Mouse (Mus musculus) regulatory T cell (primary cell): Measurements from ENCODE around the gene Rbfox2.

Experiments used
- in situ Hi-C: fragments of 300-600 bp; cut with MboI, MseI; formaldehyde crosslinking; loops from one replicate; pipeline ENCODE4 v1.15.1; 2025; ENCODE audit warnings: high pct_unique_total_duplicates

Gene Rbfox2

DNA sequence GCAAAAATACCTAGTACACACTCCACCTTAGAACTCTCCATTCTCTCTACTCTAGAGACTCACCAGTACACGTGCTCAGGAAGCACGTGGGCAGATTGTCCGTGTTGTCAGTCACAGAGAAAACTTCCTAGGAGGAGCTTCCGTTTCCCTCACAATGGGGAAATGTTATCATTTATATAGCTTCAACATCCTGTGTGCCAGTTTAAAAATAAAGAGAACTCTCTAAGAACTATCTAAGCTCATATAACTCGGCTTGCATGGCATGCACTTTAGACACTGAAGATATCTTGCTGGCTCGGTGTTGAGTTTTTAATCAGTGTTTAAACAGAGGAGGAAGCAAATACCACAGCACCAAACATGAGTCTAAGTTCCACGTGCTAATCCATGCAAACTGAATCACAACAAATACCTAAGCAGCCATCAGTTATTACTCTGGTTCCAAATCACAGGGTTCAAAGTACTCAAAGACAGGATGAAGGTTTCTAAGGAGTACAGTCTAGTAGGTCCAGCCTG lies 70.7 kb downstream of the Rbfox2 start:
- in situ Hi-C loops = no loop called here

GRCm38 (mm10) chr15:77235551-77235950 lies 71.3 kb downstream of the Rbfox2 start:
- in situ Hi-C loops = no loop called here

- in situ Hi-C loops = no loop called here
Measured at GRCm38 (mm10) chr15:77234296-77234695, 72.5 kb downstream of the Rbfox2 start.

DNA sequence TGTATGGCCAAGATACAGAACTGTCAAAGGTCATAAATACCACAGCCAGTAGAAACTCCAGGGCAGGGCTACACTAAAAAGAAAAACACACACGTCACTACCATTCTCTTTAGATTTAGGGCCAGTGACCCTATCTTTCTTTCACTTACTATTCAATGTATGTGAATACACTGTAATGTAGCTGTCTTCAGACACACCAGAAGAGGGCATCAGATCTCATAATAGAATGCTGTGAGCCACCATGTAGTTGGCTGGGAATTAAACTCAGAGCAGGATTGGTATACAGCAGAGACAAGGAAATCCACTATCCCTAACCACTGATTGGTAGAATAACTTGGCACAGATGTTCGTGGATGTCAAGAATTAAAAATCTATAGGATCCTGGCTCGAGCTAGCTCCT lies 76.7 kb downstream of the Rbfox2 start:
- in situ Hi-C loops = no loop called here

GRCm38 (mm10) chr15:77226831-77227354 lies 79.9 kb downstream of the Rbfox2 start:
- in situ Hi-C loops = loop anchor here (10.0 kb wide), 1 partner anchor 782 kb away; no protein-coding TSS in a partner anchor

- in situ Hi-C loops = loop anchor here (10.0 kb wide), 1 partner anchor 781 kb away; no protein-coding TSS in a partner anchor
Measured at GRCm38 (mm10) chr15:77225858-77226257, 80.9 kb downstream of the Rbfox2 start.

DNA sequence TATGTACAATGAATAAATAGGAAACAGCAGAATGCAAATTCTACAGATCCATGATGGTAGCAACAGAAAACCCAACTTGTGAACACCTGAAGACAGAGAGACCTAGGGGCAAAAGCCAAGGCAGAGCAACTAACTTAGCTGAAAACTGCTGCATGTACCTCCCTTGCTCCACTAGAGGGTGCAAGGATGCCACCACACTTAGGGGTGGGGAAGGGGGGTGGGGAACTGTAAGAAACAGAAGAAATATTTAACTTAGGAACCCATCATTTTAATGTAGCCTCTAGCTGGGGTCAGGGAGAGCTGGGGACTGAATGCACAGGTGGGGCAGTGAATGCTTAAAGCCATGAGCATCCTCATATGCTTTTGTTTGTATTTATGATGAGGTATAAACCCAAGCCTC lies 81.5 kb downstream of the Rbfox2 start:
- in situ Hi-C loops = loop anchor here (10.0 kb wide), 1 partner anchor 780 kb away; no protein-coding TSS in a partner anchor

- in situ Hi-C loops = loop anchor here (10.0 kb wide), 1 partner anchor 776 kb away; no protein-coding TSS in a partner anchor
Measured at GRCm38 (mm10) chr15:77220833-77221232, 86.0 kb downstream of the Rbfox2 start.

- in situ Hi-C loops = loop anchor here (10.0 kb wide), 1 partner anchor 775 kb away; no protein-coding TSS in a partner anchor
Measured at GRCm38 (mm10) chr15:77220137-77220536, 86.7 kb downstream of the Rbfox2 start.

DNA sequence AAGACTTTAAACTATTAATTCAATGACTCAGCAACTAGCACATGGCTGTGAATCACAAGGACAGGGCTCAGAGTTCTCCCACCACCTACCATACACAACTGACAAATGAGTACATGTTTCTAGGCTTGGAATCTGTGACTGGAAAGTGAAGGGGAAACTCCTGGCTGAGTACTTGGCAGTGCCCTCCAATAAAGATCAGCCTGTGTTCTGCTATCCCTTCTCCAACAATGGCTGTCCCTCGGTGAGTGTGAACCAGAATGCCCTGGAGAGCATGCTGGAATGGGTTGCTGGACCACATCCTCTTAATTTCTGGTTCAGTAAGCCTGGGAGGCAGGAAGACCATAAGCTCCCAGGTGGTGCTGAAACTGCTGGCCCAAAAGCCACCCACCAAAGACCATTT lies 87.2 kb downstream of the Rbfox2 start:
- in situ Hi-C loops = no loop called here

DNA sequence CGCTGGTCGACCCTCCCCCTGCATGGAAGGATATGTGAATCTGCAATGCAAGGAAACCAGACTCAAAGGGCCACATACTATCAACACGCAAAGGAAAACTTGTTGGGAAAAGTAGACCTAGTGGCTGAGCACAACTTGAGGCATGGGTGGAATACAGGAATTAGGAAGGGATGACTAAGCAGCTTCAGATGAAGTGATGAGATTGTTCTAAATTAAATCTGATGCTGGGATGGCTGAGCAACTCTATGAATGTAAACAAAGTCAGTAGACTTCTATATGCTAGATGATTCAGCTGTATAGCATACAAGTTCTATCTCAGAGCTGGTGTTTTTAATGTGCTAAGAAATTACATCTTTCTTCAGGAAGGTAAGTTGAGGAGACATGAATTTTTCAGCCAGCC lies 88.8 kb downstream of the Rbfox2 start:
- in situ Hi-C loops = no loop called here

DNA sequence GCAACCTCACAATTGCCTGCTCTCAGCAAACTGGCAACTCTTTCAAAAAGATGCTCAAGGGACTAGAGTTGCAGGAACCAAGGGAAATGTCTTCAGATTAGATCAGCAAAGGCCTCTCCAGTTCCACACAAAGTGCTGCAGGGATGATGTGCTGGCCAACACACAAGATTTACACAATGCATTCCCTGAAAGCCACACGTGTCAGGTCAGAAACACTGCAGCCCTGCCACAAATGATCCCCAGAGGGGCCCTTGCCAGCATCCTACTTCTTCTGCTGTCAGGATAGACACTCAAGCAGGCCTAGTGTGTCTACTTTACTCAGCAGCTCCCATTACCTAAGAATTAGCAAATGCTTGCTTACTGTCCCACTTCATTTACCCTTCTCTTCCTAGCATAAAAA lies 89.3 kb downstream of the Rbfox2 start:
- in situ Hi-C loops = no loop called here

- in situ Hi-C loops = no loop called here
Measured at GRCm38 (mm10) chr15:77216704-77217103, 90.1 kb downstream of the Rbfox2 start.

DNA sequence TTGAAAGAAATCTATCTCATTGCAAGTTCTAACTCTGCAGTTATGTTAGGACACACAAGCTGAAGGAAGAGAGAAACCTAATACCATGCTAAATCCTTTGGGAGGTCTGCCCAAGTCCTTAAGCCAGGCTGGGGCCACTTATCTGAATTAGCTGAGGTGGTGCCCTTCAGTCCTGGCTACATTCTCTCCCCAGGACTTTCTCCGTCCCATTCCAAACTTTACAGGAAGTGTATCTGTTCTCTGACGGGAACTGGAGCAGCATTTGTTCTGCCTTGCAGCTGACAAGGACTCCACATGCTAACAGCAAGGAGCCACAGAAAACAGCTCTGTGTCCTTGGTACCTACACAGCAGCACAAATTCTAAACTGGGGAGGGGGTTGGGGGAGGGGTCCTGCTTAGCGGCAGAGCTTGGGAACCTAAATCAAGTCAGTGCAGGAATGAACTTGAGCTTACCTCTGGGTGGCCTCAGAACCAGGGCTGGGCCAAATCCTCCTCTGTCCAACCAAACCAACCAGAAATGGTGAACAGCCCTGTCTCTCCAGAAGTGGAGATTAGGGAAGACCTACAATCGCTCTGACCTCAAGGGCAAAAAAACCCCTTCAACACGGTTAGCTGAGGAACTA lies 91.5 kb downstream of the Rbfox2 start:
- in situ Hi-C loops = no loop called here

DNA sequence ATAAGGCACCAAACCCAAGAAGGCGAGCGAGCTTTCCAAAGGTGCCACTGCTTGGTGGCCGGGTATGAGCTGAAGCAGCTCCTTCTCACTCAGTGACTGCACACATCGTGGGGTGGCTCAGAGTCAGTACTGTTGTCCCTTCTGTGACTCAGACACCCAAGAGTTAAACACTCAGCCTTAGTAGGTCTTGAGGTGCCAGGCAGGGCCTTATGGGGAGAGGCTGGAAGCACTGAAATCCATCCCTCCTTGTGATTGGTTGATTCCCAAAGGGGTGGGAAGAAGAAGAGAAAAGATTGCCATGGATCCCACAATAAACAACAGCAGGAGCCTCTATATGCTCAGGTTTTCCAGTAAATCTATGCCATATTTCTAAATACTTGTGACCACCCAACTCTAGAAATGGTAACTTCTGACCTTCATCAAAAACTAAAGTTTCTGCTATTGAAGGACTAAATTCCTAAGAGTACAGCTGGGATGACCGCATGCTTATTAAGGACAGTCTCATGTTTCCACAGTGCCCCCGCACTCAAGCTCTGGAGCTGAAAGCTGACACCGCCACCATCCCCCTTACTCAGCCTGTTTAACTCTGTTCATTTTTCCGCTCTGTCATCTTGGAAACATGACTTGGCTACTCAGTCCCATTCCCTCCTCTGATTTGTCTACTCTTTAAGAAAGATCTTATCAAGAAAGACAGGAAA lies 92.2 kb downstream of the Rbfox2 start:
- in situ Hi-C loops = no loop called here

DNA sequence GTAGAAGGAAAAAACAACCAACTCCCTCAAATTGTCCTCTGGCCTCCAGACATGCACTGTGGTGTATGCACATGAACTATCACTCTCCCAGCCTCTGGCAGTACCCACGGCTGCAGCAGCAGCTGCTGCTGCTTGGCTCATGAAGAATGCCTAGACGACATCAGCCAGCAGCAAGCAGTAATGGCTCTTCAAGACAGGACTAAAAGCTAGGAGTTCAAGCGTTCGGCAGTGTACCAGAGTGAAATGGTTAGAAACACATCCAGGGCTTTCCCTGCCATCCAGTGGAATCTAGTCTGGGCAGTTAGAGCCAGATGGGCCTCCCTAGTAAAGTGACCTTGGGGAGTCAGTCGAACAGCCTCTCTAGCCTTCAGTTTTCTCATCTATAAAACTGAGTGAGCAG lies 93.0 kb downstream of the Rbfox2 start:
- in situ Hi-C loops = no loop called here

- in situ Hi-C loops = no loop called here
Measured at GRCm38 (mm10) chr15:77212818-77213217, 94.0 kb downstream of the Rbfox2 start.

GRCm38 (mm10) chr15:77212217-77212757 lies 94.5 kb downstream of the Rbfox2 start:
- in situ Hi-C loops = no loop called here

DNA sequence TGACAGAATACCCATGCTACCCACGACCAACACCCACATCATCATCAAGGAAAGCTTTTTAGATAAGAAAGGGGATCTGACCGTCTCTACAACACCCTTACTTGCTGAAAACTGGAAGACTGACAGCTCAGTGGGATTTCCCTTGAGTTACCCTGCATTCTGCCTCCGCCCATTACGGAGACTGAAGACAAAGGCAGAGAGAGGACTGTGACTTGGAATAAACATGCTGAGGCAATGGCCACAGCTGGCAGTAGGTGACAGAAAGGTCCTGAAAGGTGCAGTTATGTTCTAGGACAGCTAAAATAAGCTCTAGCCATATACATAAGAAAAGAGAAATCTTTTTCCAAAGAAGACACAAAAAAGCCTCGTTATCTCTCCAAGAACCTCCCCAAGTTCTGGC lies 99.8 kb downstream of the Rbfox2 start:
- in situ Hi-C loops = no loop called here

GRCm38 (mm10) chr15:77204951-77205350 lies 101.9 kb downstream of the Rbfox2 start:
- in situ Hi-C loops = no loop called here

DNA sequence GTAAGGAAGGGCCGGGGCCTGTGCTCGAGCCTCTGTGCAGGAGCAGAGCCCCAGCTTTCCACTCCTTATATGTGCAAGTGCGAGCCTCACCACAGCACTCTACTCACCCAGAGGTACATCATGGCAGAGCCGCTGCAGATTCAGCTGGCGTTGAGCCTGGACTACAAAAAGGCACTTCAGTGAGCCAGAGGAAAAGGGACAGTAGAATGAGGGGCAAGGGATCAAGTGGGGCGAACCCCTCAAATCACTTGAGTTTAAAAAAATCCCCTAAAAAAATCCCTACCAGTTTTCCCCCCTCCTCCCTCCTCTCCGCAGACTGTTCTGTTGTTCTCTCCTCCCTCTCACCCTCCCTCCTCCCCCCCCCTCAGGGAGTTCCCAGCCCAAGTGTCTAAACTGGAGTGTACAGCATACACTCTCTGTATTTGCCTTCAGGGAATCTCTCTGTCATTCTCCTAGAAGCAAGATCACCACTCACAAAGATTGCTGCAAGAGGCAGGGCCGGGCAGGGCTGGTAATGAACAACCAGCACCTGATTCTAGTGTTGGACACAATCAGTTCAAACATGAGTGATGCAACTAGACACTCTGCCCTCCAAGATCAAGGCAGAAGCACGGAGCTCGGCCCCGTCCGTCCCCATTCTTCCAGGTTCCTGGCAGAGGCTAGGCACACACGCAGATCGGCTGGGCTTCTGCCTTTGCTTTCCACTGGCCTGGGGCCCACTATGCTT lies 103.4 kb downstream of the Rbfox2 start:
- in situ Hi-C loops = no loop called here

- in situ Hi-C loops = no loop called here
Measured at GRCm38 (mm10) chr15:77202881-77203254, 103.9 kb downstream of the Rbfox2 start.
